Mouse (Mus musculus): ENCODE data around the gene Strn.
A peak's percentile ranks its signal among the peaks of the same experiment; 100 is the strongest.

Strn gene

DNA sequence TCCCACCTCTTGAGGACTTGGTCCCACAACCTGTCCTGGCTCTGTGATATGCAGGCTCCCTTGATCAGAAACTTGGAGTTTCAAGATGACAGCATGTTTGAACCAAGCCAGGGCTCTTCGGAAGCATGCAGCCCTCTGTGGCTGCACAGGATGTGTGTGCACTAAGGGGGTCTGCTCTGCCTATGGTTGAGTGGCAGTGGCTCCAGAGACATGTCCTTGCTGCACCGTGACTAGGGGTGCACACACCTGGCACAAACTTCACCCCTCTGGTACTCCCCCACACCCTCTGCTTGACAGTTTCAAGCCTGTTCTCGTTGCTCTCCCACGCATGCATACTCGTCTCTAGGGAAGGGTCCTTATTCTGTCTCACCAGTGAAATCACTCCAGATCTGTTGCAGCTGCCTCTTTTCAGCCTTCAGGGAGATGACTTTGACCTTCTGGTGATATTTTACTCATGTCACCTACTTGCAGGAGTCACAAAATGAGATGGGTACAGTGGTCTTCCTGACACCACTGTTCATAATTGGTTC lies 118.8 kb downstream of the Strn start:
- no peak for DNase-seq (ENCODE audit: low spot score in 2 of 2)

DNA sequence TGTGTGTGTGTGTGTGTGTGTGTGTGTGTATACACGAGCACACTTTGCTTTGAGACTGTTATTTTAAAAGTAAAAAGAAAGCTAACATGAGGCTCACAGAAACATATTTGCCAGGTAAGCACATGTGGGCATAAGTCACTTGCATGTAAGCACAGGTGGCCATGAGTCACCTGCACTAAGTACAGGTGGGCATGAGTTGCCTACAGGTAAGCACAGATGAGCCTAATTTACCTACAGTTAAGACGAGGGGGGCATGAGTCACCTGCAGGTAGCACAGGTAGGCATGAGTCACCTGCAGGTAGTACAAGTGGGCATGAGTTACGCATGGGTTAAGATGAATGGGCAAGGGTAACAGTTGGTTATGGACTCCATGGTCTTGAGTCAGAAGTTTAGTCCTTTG lies 121.9 kb downstream of the Strn start:
- DNase-seq (ENCODE audit: low spot score in 2 of 2), result no peak

DNA sequence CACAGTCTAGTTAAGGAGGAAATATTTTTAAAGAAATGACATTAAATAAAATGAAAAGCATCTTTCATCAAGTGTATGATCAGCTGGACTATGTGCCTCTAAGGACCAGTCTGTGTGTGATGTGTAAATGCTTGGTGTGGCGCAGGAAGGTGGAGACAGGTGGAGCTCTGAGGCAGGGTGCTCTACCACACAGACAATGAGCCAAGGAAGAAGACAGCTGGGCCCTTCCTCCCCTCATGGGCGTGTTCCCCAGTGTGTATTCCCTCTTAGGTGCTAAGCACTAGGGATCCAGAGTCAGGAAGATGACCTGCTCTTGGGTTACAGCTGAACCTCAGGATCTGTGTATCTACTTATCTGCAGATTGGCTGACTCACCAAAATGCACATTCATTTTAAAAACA lies 122.5 kb downstream of the Strn start:
- no peak for DNase-seq (ENCODE audit: low spot score in 2 of 2)

DNA sequence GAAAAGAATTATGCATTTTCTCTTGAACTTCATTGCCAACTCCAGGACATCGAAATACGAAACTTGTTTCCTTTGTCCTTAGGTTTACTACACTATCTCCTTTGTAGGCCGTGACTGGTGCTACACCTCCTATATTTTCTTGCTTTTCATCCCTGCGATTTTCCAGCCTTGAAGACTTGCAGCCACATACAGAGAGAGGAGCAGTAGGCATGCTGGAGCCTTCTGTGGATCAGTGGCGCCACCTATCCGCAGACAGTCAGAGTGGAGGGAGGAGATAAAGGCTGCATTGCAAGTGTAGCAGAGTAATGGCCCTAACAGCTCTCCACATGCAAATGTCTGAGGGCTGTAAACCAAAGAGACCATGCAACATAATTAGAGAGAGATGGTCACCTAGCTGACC lies 125.9 kb downstream of the Strn start:
- DNase-seq (ENCODE audit: low spot score in 2 of 2), result no peak

DNA sequence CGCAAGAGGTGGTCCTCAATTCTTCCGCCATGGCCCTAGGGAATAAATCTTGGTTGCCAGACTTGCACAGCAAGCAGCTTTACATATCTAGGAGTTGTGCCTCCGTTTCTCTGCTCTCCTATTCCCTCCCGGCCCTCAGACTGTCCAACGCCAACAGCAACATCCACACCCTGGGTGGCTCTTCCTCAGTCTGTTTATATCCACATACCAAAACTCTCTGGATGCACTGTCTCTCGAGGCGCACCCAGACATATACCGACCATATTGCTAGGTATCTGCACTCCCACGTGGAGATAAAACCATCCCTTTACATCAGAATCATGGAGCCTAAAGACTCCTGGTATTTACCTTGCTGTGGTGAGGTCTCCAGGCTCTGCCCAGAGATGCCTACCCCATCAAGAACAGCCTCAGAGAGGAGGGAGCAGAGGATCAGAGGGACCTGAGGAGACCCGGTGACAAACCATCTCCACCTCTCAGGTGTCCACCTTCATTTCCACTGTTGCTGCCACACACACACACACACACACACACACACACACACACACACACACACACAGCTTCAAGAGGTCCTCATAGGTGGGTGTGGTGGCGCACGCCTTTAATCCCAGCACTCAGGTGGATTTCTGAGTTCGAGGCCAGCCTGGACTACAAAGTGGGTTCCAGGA lies 127.7 kb downstream of the Strn start:
- no peak for DNase-seq (ENCODE audit: low spot score in 2 of 2)

DNA sequence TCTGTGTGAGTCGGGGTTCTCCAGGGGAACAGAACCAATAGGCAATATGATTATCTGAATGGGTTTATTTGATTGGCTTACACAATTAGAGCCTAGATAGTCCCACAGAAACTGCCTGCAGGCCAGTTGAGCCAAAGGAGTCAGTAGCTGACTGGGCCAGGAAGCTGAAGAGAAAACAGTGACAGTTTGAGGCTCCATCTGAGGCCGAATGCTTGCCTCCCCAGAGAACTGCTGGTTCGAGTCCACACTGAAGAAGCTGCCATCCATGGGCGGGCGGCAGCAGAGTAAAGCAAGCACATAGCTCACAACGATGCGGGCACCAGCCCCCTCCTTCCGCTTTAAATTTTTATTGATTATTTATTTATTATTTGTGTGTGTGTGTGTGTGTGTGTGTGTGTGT lies 128.3 kb downstream of the Strn start:
- DNase-seq (ENCODE audit: low spot score in 2 of 2), result no peak

DNA sequence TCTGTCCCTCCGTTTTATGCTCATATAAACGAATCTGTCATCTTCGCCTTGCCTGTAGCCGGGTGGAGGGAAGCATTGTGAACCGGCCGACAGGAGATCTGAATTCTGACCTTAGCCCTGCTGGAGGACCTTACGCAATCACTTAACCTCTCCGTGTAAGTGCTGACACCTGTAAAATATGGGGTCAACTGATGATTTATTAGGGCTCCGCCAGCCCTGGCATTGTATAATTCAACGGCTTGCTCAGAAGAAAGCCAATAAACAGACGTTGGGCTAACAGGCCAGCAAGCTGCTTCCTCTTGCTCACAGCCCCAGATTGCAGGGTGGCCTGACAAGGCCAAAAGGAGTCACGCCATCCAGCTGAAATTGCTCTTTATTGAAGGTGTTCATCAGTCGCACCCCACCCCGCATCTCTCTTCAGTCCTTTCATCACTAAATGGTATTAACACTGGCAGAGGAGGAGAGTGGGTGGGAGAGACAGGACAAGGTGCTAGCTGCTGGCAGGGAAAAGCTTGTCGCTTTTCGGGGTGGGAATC lies 128.8 kb downstream of the Strn start:
- DNase-seq (ENCODE audit: low spot score in 2 of 2), result no peak

DNA sequence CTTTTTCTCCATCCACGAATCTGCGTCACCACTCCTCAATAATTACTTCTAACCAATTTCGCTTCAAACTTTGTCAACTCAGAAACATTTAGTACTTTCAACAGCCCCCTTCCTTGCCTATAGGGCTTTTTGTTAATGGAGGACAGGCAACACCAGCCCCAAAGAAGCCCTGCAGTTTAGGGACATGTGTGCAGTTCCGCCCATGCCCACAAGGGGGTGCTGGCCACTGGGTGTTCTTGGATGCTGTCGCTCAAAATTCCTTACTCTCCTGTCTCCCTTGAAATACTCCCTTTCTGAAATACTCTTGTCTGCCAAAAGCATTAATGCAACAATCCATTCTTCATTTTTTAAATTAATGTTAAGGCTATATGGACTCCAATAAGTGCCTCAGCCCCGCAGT lies 132.6 kb downstream of the Strn start:
- DNase-seq (ENCODE audit: low spot score in 2 of 2), result peak; percentile 23 to 44

DNA sequence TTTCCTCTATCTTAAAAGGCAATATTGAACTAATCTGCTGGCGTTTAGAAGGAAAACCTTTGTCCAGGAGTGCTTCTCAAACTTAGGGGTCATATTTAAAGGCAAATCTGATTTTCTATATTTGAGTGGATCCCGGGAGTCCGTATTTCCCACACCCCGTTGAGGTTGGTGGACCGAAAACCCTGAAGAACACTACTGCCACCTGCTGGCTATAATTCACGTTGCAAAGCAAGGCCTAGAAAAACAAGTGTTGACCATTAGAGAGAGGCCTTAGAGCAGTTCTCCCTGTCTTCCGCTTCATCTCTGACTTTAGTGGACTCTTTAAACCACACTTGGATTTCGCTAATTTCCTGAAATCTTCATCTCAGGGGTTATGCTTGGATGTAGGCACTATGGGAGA lies 133.1 kb downstream of the Strn start:
- DNase-seq (ENCODE audit: low spot score in 2 of 2), result peak; percentile 61 to 78

DNA sequence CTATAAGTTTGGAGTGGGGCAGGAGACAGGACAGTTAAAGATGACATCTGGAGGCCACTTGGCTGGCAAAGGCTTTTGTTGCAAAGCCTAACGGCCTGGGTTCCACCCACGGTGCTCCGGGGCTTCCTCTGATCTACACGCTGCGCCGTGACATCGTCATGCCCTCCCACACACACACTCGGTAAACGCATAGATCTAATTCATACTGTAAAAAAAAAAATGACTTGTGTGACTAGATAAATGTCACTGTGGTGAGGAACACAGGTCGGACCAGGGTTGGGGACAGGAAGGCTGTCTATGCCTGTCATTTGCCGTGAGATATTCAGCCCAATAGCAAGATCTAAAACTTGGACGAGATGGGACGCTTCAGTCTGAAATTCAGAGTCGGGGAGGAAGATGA lies 134.7 kb downstream of the Strn start:
- DNase-seq (ENCODE audit: low spot score in 2 of 2), result no peak

DNA sequence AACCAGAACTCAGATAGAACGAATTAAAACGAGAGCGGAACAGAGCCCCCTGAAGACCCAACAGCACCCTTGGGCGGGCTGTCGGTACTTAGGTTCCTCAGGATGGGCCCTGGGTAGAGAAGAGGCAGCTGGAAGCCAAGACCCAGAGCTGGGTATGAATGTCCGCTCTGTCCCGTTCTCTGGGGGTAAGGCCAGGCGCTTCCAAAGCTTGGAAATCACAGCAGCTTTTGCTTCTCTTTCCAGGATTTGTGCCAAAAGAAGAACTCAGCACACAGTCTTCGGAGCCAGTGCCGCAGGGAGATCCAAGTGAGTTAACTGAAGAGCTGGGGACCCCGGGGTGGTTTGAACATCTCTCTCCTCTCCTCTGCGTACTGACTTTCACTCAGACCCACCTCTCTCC lies 135.4 kb downstream of the Strn start:
- DNase-seq (ENCODE audit: low spot score in 2 of 2), result no peak

DNA sequence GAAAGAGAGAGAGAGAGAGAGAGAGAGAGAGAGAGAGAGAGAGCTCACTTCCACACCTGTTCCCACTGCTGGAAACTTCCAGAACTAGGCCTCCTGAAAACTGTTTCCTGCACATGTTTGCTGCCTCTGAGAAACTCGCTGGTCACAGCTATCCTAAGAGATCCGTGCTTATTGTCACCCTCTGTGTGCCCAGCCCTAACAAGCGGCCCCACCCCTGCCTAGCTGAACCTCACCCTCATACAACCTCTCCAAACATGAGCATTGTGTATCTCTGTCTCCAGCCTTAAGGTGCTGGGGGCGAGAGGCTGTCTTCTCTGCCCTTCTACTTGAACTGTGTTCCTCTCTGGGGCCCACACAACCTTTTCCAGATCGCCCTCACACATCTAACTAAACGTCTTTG lies 136.0 kb downstream of the Strn start:
- DNase-seq (ENCODE audit: low spot score in 2 of 2), result no peak

All from frontal cortex, postnatal 25 days (tissue).